Mouse (Mus musculus): Measurements from ENCODE around the gene Cacna1b. TPM values are rescaled to one million over a fixed set of nuclear protein-coding genes. Genes with fewer than 3 reads are reported as not detected.

Cacna1b gene
- polyA plus RNA-seq, 1 experiment from 2014 or later = 0.84 TPM

DNA sequence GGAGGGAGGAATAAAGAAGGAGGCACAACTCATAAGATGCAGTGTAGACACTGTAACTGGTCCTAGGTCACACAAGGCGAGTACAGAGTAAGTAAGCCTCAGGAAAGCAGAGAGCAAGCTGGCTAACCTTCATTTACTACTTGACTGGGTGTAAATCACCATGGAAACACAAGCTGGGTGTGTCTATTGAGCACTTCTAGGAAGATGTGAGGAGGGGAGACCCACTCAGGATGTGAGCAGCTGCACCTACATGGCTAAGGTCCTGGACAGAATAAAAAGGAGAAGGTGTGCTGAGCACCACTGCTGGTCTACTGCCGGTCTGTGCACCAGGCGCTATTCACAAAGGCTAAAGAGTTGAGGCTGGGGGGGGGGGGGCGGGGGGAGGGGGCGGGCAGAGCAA is 13.9 kb upstream of the Cacna1b start:
- 33% methylated on average over 1 of the region's 5 CpGs for WGBS
- no peak for DNase-seq (ENCODE audit: low spot score)

DNA sequence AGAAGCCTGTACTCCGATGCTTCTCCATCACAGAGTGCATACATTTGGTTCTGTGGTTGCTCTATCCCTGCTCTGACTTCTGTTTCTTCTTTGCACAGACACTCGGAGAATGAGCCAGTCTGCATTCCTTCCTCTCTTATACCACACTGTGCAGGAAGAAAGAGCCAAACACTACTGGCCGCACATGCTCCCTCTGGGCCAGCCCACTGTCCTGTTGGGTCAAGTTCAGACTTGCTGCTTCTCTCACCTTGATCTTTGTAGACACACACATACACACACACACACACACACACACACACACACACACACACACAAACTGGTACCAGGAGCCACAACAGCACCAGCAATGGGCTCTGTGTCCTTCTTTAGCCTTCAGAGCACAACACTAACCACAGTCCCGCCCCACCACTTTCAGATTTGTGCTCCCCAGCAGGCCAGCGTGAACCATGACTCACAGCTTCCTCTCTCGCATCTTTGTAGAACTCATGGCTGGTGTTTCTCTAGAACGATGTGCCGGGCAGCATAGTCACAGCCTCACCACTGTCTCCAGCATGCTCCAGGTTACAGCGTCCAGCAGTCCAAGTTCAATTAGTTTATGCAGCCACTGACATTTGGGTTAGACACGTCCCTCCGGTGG is 13.1 kb upstream of the Cacna1b start:
- H3K4me1 ChIP-seq (ENCODE audit: control insufficient read depth, insufficient read depth, low read length) = no peaks in the 10 kb centered on the region
- WGBS = 77% methylated on average over 11 of the region's 11 CpGs
- no peaks in the 10 kb centered on the region for H3K9me3 ChIP-seq (ENCODE audit: control insufficient read depth, low read length)
- no peak overlapping the region for H3K9ac ChIP-seq (ENCODE audit: low read depth, low read length)
- no peak for ATAC-seq (ENCODE audit: low read depth)
- H3K4me3 ChIP-seq (ENCODE audit: low read depth, low read length) = no peak overlapping the region
- H3K36me3 ChIP-seq (ENCODE audit: control insufficient read depth, insufficient read depth, low read length) = no peaks in the 10 kb centered on the region
- H3K27me3 ChIP-seq (replicated peaks; ENCODE audit: control insufficient read depth, insufficient read depth, low read length) = no peaks in the 10 kb centered on the region
- H3K27ac ChIP-seq (replicated peaks; ENCODE audit: low read depth, low read length) = no peak overlapping the region
- DNase-seq (ENCODE audit: low spot score) = no peak
- H3K4me2 ChIP-seq (ENCODE audit: low read depth, low read length) = no peak overlapping the region

More for the DNA sequence above, 13.9 kb upstream of the Cacna1b start:
- Histone ChIP-seq H3K9ac (ENCODE audit: low read depth, low read length) (no peak overlapping the region), H3K4me1 (ENCODE audit: control insufficient read depth, insufficient read depth, low read length) (no peaks in the 10 kb centered on the region), H3K9me3 (ENCODE audit: control insufficient read depth, low read length) (no peaks in the 10 kb centered on the region), H3K27me3 (replicated peaks; ENCODE audit: control insufficient read depth, insufficient read depth, low read length) (no peaks in the 10 kb centered on the region), H3K4me2 (ENCODE audit: low read depth, low read length) (no peak overlapping the region), H3K27ac (replicated peaks; ENCODE audit: low read depth, low read length) (no peak overlapping the region), H3K4me3 (ENCODE audit: low read depth, low read length) (no peak overlapping the region), H3K36me3 (ENCODE audit: control insufficient read depth, insufficient read depth, low read length) (no peaks in the 10 kb centered on the region)
- no peak for ATAC-seq (ENCODE audit: low read depth)

GRCm38 (mm10) chr2:24774832-24775231 is 11.9 kb upstream of the Cacna1b start:
- no peak for DNase-seq (ENCODE audit: low spot score)
- Histone ChIP-seq H3K9me3 (ENCODE audit: control insufficient read depth, low read length) (no peaks in the 10 kb centered on the region), H3K36me3 (ENCODE audit: control insufficient read depth, insufficient read depth, low read length) (no peaks in the 10 kb centered on the region), H3K27me3 (replicated peaks; ENCODE audit: control insufficient read depth, insufficient read depth, low read length) (no peaks in the 10 kb centered on the region), H3K4me2 (ENCODE audit: low read depth, low read length) (no peak overlapping the region), H3K4me3 (ENCODE audit: low read depth, low read length) (no peak overlapping the region), H3K9ac (ENCODE audit: low read depth, low read length) (no peak overlapping the region), H3K4me1 (ENCODE audit: control insufficient read depth, insufficient read depth, low read length) (no peaks in the 10 kb centered on the region), H3K27ac (replicated peaks; ENCODE audit: low read depth, low read length) (no peak overlapping the region)
- WGBS = 67% methylated on average over 7 of the region's 7 CpGs
- ATAC-seq (ENCODE audit: low read depth) = no peak

GRCm38 (mm10) chr2:24770861-24771260 is 7.9 kb upstream of the Cacna1b start:
- no peak overlapping the region for H3K27ac ChIP-seq (replicated peaks; ENCODE audit: low read depth, low read length)
- DNase-seq (ENCODE audit: low spot score) = no peak
- no peaks in the 10 kb centered on the region for H3K27me3 ChIP-seq (replicated peaks; ENCODE audit: control insufficient read depth, insufficient read depth, low read length)
- no peak for ATAC-seq (ENCODE audit: low read depth)
- H3K4me2 ChIP-seq (ENCODE audit: low read depth, low read length) = no peak overlapping the region
- H3K36me3 ChIP-seq (ENCODE audit: control insufficient read depth, insufficient read depth, low read length) = no peaks in the 10 kb centered on the region
- no peak overlapping the region for H3K4me3 ChIP-seq (ENCODE audit: low read depth, low read length)
- no peaks in the 10 kb centered on the region for H3K4me1 ChIP-seq (ENCODE audit: control insufficient read depth, insufficient read depth, low read length)
- 57% methylated on average over 4 of the region's 4 CpGs for WGBS
- no peaks in the 10 kb centered on the region for H3K9me3 ChIP-seq (ENCODE audit: control insufficient read depth, low read length)
- H3K9ac ChIP-seq (ENCODE audit: low read depth, low read length) = no peak overlapping the region

- H3K27ac ChIP-seq (replicated peaks; ENCODE audit: low read depth, low read length) = no peak overlapping the region
- H3K4me1 ChIP-seq (ENCODE audit: control insufficient read depth, insufficient read depth, low read length) = peaks cover 10% of the 10 kb centered on the region; the same call in 1 of the 2 replicates
- H3K36me3 ChIP-seq (ENCODE audit: control insufficient read depth, insufficient read depth, low read length) = no peaks in the 10 kb centered on the region
- under 1% methylated on average over 44 of the region's 52 CpGs for WGBS
- ATAC-seq (ENCODE audit: low read depth) (peak; percentile 50), DNase-seq (ENCODE audit: low spot score) (no peak)
- H3K4me3 ChIP-seq (ENCODE audit: low read depth, low read length) = peak overlapping the region; percentile 58
- peak overlapping the region; percentile 100 for H3K4me2 ChIP-seq (ENCODE audit: low read depth, low read length)
- peaks cover 24% of the 10 kb centered on the region for H3K27me3 ChIP-seq (replicated peaks; ENCODE audit: control insufficient read depth, insufficient read depth, low read length)
- H3K9me3 ChIP-seq (ENCODE audit: control insufficient read depth, low read length) = no peaks in the 10 kb centered on the region
- H3K9ac ChIP-seq (ENCODE audit: low read depth, low read length) = peak overlapping the region; percentile 43; the same call in 1 of the 2 replicates
These were observed 449 bp downstream of the Cacna1b start for GRCm38 (mm10) chr2:24762446-24762960.

DNA sequence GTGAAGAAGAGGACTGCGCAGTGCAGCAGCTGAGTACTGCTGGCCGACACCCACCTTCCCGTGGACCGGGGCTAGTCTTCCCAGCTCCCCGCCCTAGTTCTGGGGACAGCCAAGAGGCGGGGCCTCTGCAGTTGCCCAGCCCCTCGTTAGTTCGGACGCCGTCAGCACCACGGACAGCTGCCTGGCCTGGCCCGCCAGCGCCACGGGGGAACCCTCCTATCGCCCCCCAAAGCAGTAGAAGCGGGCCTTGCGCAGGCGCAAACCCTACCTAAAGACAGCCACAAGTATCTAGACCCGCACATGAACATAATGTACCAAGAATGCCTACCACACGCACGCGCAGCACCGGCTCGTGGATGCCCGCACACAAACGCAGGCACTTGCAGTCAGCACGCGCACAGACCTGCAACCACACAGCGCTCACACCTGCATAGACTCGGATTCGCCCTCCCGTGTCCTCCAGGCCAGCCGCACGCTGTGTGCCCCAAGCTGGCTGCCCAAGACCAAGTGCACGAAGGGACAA is 968 bp downstream of the Cacna1b start:
- H3K36me3 ChIP-seq (ENCODE audit: control insufficient read depth, insufficient read depth, low read length) = no peaks in the 10 kb centered on the region
- H3K4me2 ChIP-seq (ENCODE audit: low read depth, low read length) = peak overlapping the region; percentile 100
- H3K4me3 ChIP-seq (ENCODE audit: low read depth, low read length) = peak overlapping the region; percentile 58
- DNase-seq (ENCODE audit: low spot score) (peak; percentile 86), ATAC-seq (ENCODE audit: low read depth) (peak; percentile 59)
- H3K27ac ChIP-seq (replicated peaks; ENCODE audit: low read depth, low read length) = no peak overlapping the region
- peaks cover 10% of the 10 kb centered on the region; the same call in 1 of the 2 replicates for H3K4me1 ChIP-seq (ENCODE audit: control insufficient read depth, insufficient read depth, low read length)
- H3K9me3 ChIP-seq (ENCODE audit: control insufficient read depth, low read length) = no peaks in the 10 kb centered on the region
- H3K27me3 ChIP-seq (replicated peaks; ENCODE audit: control insufficient read depth, insufficient read depth, low read length) = peaks cover 24% of the 10 kb centered on the region
- WGBS = 1% methylated on average over 32 of the region's 35 CpGs
- no peak overlapping the region; the same call in 1 of the 2 replicates for H3K9ac ChIP-seq (ENCODE audit: low read depth, low read length)

DNA sequence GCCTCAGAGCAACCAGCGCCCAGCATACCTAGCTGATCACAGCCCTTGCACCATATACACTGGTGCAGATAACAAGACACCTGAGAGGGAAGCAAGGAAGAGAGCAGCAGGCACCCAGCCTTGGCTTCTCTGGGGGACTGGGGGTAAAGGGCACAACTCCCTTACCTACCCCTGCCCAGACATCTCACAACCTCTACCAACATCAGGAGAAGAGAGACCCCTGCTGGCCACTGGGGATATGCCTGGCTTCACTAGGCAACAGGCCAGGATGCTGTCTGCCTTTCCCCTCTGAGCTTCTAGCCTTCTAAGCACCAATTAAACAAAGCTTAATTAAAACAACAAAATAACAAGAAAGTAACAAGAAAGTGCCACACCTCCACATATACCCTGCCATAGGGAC is 7.7 kb downstream of the Cacna1b start:
- DNase-seq (ENCODE audit: low spot score) (peak; percentile 50), ATAC-seq (ENCODE audit: low read depth) (no peak)
- 91% methylated on average over 1 of the region's 1 CpGs for WGBS

GRCm38 (mm10) chr2:24752599-24752998 is 10.4 kb downstream of the Cacna1b start:
- no peak overlapping the region for H3K4me3 ChIP-seq (ENCODE audit: low read depth, low read length)
- H3K36me3 ChIP-seq (ENCODE audit: control insufficient read depth, insufficient read depth, low read length) = no peaks in the 10 kb centered on the region
- H3K4me2 ChIP-seq (ENCODE audit: low read depth, low read length) = no peak overlapping the region
- no peaks in the 10 kb centered on the region for H3K9me3 ChIP-seq (ENCODE audit: control insufficient read depth, low read length)
- peak; percentile 21 for DNase-seq (ENCODE audit: low spot score)
- H3K9ac ChIP-seq (ENCODE audit: low read depth, low read length) = no peak overlapping the region
- 45% methylated on average over 4 of the region's 4 CpGs for WGBS
- peak; percentile 58; the same call in 1 of the 2 replicates for ATAC-seq (ENCODE audit: low read depth)
- H3K4me1 ChIP-seq (ENCODE audit: control insufficient read depth, insufficient read depth, low read length) = no peaks in the 10 kb centered on the region
- no peak overlapping the region for H3K27ac ChIP-seq (replicated peaks; ENCODE audit: low read depth, low read length)
- H3K27me3 ChIP-seq (replicated peaks; ENCODE audit: control insufficient read depth, insufficient read depth, low read length) = no peaks in the 10 kb centered on the region

More for the DNA sequence above, 7.7 kb downstream of the Cacna1b start:
- Histone ChIP-seq H3K4me3 (ENCODE audit: low read depth, low read length) (no peak overlapping the region), H3K27ac (replicated peaks; ENCODE audit: low read depth, low read length) (no peak overlapping the region), H3K4me2 (ENCODE audit: low read depth, low read length) (no peak overlapping the region), H3K4me1 (ENCODE audit: control insufficient read depth, insufficient read depth, low read length) (no peaks in the 10 kb centered on the region), H3K36me3 (ENCODE audit: control insufficient read depth, insufficient read depth, low read length) (no peaks in the 10 kb centered on the region), H3K27me3 (replicated peaks; ENCODE audit: control insufficient read depth, insufficient read depth, low read length) (no peaks in the 10 kb centered on the region), H3K9me3 (ENCODE audit: control insufficient read depth, low read length) (no peaks in the 10 kb centered on the region), H3K9ac (ENCODE audit: low read depth, low read length) (no peak overlapping the region)

- ATAC-seq (ENCODE audit: low read depth) = no peak
- H3K9ac ChIP-seq (ENCODE audit: low read depth, low read length) = no peak overlapping the region
- no peaks in the 10 kb centered on the region for H3K9me3 ChIP-seq (ENCODE audit: control insufficient read depth, low read length)
- WGBS = 56% methylated on average over 3 of the region's 3 CpGs
- H3K4me3 ChIP-seq (ENCODE audit: low read depth, low read length) = no peak overlapping the region
- DNase-seq (ENCODE audit: low spot score) = no peak
- H3K4me1 ChIP-seq (ENCODE audit: control insufficient read depth, insufficient read depth, low read length) = no peaks in the 10 kb centered on the region
- no peak overlapping the region for H3K4me2 ChIP-seq (ENCODE audit: low read depth, low read length)
- no peaks in the 10 kb centered on the region for H3K36me3 ChIP-seq (ENCODE audit: control insufficient read depth, insufficient read depth, low read length)
- H3K27ac ChIP-seq (replicated peaks; ENCODE audit: low read depth, low read length) = no peak overlapping the region
- H3K27me3 ChIP-seq (replicated peaks; ENCODE audit: control insufficient read depth, insufficient read depth, low read length) = no peaks in the 10 kb centered on the region
These were observed 12.9 kb downstream of the Cacna1b start for GRCm38 (mm10) chr2:24750051-24750450.
